Mouse (Mus musculus): Measurements from ENCODE around the gene Hapln1. TPM values are rescaled to one million over a fixed set of nuclear protein-coding genes. Genes with fewer than 3 reads are reported as not detected.
A peak's percentile ranks its signal among the peaks of the same experiment; 100 is the strongest.

Hapln1 gene
- polyA plus RNA-seq, 1 experiment = 24.4 TPM

DNA sequence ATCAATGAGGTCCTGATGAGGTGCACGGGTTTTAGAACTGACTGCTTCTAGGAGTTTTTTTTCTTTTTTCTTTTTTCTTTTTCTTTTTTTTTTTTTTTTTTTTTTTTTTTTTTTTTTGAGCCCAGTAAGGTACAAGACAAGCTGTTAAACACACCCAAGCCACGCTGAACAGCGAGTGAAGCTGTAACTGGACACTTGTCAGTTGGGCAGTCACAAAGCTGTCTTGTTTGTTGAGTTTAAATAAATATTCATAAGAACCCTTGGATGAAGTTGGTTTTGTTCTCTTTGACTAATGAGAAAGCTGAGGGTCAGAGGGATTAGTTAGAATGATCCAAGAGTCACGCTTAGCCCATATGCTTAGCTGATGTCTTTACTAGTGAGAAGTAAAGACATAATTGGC is 55.5 kb downstream of the Hapln1 start:
- DNase-seq (ENCODE audit: extremely low spot score in 1 of 2, low spot score in 1 of 2) = no peak

- DNase-seq (ENCODE audit: extremely low spot score in 1 of 2, low spot score in 1 of 2) = peak in 1 of 2 experiments; percentile 13
Measured at GRCm38 (mm10) chr13:89597354-89597753, 57.8 kb downstream of the Hapln1 start.

GRCm38 (mm10) chr13:89600466-89600865 is 60.9 kb downstream of the Hapln1 start:
- no peak for DNase-seq (ENCODE audit: extremely low spot score in 1 of 2, low spot score in 1 of 2)

- DNase-seq (ENCODE audit: extremely low spot score in 1 of 2, low spot score in 1 of 2) = peak in 1 of 2 experiments; percentile 28
Measured at GRCm38 (mm10) chr13:89603336-89603735, 63.7 kb downstream of the Hapln1 start.

DNA sequence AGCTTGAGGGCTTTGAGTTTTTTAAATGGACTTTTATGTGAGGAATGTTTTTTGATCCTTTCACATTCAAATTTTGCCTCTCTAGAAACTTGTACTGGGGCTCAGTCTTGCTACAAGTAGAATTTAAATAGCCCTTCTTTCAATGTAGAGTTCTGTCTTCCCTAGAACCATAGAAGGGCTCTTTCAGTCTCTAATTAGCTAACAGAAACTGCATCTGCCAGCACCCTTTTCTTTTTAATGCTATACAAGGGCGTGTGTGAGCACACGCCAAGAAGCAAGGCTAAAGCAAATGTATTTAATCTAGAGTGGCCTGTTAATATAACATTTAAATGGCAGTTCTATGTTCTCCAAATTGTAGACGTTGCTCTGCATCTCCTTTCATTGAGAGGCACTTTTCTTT is 67.8 kb downstream of the Hapln1 start:
- DNase-seq (ENCODE audit: extremely low spot score in 1 of 2, low spot score in 1 of 2) = peak in 1 of 2 experiments; percentile 16

DNA sequence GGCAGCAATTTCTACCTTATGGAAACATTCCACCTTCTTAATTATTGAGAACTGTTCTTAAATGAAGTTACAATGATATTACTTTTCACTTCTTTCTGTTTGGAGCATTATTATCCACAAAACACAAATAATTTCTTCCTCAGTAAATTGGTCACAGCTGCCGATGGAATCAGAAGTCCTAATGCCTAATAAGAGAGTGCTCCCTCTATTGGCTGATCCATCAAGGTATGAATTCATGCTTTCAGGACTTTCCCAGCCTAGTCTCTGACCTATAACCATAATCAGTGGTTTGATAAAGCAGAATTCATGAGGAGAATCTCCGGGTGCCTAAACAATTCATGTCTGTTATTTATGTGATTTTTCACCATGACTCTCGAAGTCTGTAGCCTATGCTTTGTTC is 79.5 kb downstream of the Hapln1 start:
- DNase-seq (ENCODE audit: extremely low spot score in 1 of 2, low spot score in 1 of 2) = no peak

DNA sequence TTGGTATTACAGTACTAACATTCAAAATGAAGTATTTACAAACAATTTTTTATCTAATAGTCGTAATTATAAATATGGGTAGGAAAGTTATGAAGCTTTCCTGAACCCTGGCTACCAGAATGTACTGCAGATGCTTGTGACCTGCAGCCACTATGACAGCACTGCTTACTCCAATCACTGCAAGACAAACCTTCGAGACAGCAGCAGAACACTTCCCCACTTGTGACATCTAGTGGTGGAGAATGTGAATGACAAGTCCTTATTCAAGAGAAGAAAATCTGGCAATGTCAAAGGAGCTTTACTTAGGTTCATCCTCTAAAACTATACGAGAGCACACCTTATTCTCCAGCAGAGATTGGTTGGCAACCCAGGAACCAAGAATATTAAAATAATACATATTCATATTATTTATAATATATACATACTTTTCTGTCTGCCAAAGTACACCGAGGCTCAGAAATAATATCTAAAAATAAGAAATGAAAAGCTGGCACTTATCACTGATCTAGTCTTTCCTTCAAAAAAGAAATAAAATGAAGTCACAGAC is 94.6 kb downstream of the Hapln1 start:
- peak in 1 of 2 experiments; percentile 84 for DNase-seq (ENCODE audit: extremely low spot score in 1 of 2, low spot score in 1 of 2)

- DNase-seq (ENCODE audit: extremely low spot score in 1 of 2, low spot score in 1 of 2) = no peak
Measured at GRCm38 (mm10) chr13:89637012-89637411, 97.4 kb downstream of the Hapln1 start.

DNA sequence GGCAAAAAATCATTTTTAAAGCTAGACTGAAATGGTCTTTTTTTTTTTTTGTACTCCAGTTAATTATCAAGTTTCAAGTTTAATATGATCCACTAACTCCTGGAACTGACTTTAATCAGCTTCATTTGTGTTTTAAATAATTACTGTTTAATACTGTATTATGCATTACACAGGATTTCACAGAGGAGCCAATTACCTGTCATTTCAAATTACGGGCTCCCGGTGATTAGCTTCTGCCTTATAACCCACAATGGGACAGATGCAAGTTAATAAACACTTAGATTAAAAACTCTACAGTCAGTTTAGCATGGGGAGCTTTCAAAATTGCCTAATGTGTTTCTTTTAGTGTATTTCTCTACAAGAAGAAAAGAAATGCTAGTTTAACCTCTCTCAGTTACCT is 106.0 kb downstream of the Hapln1 start:
- no peak for DNase-seq (ENCODE audit: extremely low spot score in 1 of 2, low spot score in 1 of 2)

GRCm38 (mm10) chr13:89652773-89653172 is 113.2 kb downstream of the Hapln1 start:
- DNase-seq (ENCODE audit: extremely low spot score in 1 of 2, low spot score in 1 of 2) = no peak

DNA sequence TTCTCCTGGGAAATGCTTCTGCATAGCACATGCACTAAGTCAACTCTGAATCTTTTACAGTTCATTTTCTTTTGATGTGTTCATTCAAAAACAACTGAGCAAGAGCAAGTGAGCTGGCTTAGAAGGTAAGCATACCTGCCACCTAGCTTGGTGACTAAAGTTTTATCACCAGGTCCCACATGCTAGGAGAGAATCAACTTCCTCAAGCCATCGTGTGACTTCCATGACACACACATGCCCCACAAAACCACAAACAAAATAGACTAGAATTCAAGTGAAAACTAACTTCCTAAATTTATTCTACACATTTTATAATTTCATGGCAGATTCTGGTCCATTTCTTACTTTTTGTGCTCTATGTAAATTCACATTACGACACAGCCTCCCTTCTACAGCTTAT is 113.7 kb downstream of the Hapln1 start:
- DNase-seq (ENCODE audit: extremely low spot score in 1 of 2, low spot score in 1 of 2) = no peak

DNA sequence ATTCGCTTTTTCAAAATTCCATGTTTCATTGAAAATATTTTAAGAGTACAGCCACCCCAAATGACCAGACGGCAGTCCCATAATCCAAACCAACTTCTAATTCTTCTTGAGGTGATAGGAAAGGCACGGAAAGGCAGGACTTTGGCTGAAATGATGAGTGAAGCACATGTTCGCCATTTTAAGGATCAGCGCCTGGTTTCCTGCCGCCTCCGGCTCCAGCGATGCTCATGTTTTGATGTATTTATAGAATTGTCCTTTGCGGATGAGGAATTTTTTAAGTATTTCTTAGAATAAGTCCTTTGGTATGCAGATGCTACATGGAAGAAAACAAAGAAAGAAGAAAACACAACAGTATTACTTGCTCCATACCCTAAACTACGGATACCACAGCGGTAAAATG is 117.5 kb downstream of the Hapln1 start:
- peak in 1 of 2 experiments; percentile 34 for DNase-seq (ENCODE audit: extremely low spot score in 1 of 2, low spot score in 1 of 2)

Other genes with a start within 250 kb of the Hapln1 start
- 10.9 and 18.4 TPM in 2 replicates for gene Vcan, start 202.7 kb downstream of the Hapln1 start, polyA plus RNA-seq (2012; rRNA removed)

Measured in frontal cortex, adult 2 months (tissue).